Mouse (Mus musculus) forebrain, postnatal 0 days (tissue): ENCODE data around the gene Syn2. TPM values are rescaled to one million over a fixed set of nuclear protein-coding genes. Genes with fewer than 3 reads are reported as not detected.

Experiments used
- ATAC-seq: fragments of 200-750 bp; cut with Nextera tagmentation; 2 replicates; pipeline ENCODE4 v1.8.0; 2017; ENCODE audit warnings: mild to moderate bottlenecking, moderate library complexity
- DNase-seq: peaks from one replicate; pipeline ENCODE4 v3.0.0-alpha.2; 2015
- H3K27ac ChIP-seq: fragments of 300-500 bp; sonication (generic); 2 replicates; pipeline ENCODE4 v1.5.1; 2014; ENCODE audit warnings: low read depth, mild to moderate bottlenecking, antibody characterized with exemption, low read length, moderate library complexity, mixed read lengths
- H3K27me3 ChIP-seq: fragments of 300-500 bp; sonication (generic); 2 replicates; pipeline ENCODE4 v1.6.1; 2014; ENCODE audit warnings: mild to moderate bottlenecking, low read length, mixed read lengths; ENCODE audit not compliant: insufficient read depth
- H3K36me3 ChIP-seq: fragments of 300-500 bp; sonication (generic); 2 replicates; pipeline ENCODE4 v1.6.1; 2014; ENCODE audit warnings: mild to moderate bottlenecking, moderate library complexity; ENCODE audit not compliant: insufficient read depth
- H3K4me1 ChIP-seq: fragments of 300-500 bp; sonication (generic); 2 replicates; pipeline ENCODE4 v1.6.1; 2014; ENCODE audit warnings: antibody characterized with exemption; ENCODE audit not compliant: insufficient read depth
- H3K4me2 ChIP-seq: fragments of 300-500 bp; sonication (generic); 2 replicates; pipeline ENCODE4 v1.6.1; 2014; ENCODE audit warnings: low read depth, mild to moderate bottlenecking, moderate library complexity
- H3K4me3 ChIP-seq: fragments of 300-500 bp; sonication (generic); 2 replicates; pipeline ENCODE4 v1.5.1; 2014; ENCODE audit warnings: low read depth, low read length, mixed read lengths
- H3K9ac ChIP-seq: fragments of 300-500 bp; sonication (generic); 2 replicates; pipeline ENCODE4 v1.6.1; 2014; ENCODE audit warnings: mild to moderate bottlenecking
- H3K9me3 ChIP-seq: fragments of 300-500 bp; sonication (generic); 2 replicates; pipeline ENCODE4 v1.6.1; 2016; ENCODE audit warnings: low read length
- CTCF ChIP-seq: sonication (generic); IDR thresholded peaks from 2 replicates; pipeline ENCODE4 v1.5.1; 2016; ENCODE audit warnings: antibody characterized with exemption, control low read depth, low read depth
- WGBS: fragments of 180-500 bp; shearing (Covaris S2); extraction: QIAGEN DNeasy Blood & Tissue Kit; methylation state at CpG from one replicate; pipeline ENCODE4 v1.1.7; 2014; 5-methylcytosine and 5-hydroxymethylcytosine counted together
- polyA plus RNA-seq: library from polyadenylated mRNA; unstranded; fragments of >200 nt; fragmentation: Nextera tagmentation; extraction: Ambion mirVana; gene quantifications from 2 replicates; pipeline ENCODE4 v1.2.1, GENCODE M21; 2015
- total RNA-seq: library from RNA; depleted of rRNA; stranded (reverse); fragments of >200 nt; gene quantifications from 2 replicates; pipeline ENCODE4 v1.2.3, GENCODE M21; 2014

Syn2 gene
- total and polyA plus RNA-seq, 2 experiments from 2014 or later = 85.9 to 91.1 TPM

DNA sequence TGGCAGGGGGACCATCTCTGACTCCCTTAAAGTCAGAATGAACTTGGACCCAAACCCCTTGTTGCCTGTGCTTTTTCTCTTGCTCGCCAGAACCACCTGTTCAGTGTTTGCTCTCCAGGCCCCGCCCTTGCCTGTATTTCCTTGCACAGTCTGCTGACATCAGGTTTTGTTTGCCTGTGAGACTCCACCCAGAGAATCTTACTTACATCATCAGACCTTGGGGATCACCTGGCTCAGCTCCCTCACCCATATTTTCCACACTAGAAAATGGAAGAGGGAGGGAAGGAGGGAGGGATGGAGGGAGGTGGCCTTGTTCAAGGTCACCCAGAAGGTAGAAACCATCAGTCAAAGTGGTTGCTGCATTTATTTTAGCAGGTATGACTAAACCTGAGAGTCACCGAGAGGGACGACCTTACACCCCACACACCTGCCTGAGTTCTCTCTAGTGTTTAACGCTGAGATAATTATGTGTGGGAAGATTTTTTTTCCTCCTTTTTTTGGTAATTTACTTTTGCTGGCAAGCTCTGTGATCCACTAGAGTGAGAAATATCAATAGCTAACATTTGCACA, 7.4 kb upstream of the Syn2 start:
- WGBS = 74% methylated on average over 5 of the region's 5 CpGs
- no peak for ATAC-seq
- H3K27me3 ChIP-seq = no peaks in the 10 kb centered on the region
- H3K36me3 ChIP-seq = no peaks in the 10 kb centered on the region
- no peak overlapping the region for H3K4me3 ChIP-seq
- peaks cover 39% of the 10 kb centered on the region for H3K4me1 ChIP-seq
- H3K9me3 ChIP-seq = no peaks in the 10 kb centered on the region
- no peak for DNase-seq
- no peak overlapping the region for H3K4me2 ChIP-seq
- H3K9ac ChIP-seq = no peak overlapping the region
- no peak for TF ChIP-seq CTCF
- H3K27ac ChIP-seq = peak overlapping the region; percentile 84

DNA sequence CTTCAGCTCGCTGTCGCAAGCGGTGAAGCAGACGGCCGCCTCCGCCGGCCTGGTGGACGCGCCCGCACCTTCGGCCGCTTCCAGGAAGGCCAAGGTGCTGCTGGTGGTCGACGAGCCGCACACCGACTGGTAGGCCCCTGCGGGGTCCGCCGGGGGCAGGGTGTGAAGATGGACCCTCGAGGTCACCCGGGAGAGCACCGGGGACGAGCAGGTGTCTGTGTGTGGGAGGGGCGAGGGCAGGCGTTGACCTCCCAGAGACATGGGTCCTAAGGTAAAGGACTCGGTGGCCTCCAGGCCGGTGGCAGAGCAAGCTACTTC, 589 bp downstream of the Syn2 start:
- H3K4me3 ChIP-seq = peak overlapping the region; percentile 78
- H3K4me1 ChIP-seq = no peaks in the 10 kb centered on the region
- no peaks in the 10 kb centered on the region for H3K27me3 ChIP-seq
- peak overlapping the region; percentile 29; the same call in 1 of the 2 replicates for H3K27ac ChIP-seq
- H3K4me2 ChIP-seq = peak overlapping the region; percentile 75
- 1% methylated on average over 26 of the region's 27 CpGs for WGBS
- TF ChIP-seq CTCF = no peak
- peak overlapping the region; percentile 88 for H3K9ac ChIP-seq
- DNase-seq (no peak), ATAC-seq (no peak; the same call in 1 of the 2 replicates)
- H3K36me3 ChIP-seq = no peaks in the 10 kb centered on the region
- no peaks in the 10 kb centered on the region for H3K9me3 ChIP-seq

DNA sequence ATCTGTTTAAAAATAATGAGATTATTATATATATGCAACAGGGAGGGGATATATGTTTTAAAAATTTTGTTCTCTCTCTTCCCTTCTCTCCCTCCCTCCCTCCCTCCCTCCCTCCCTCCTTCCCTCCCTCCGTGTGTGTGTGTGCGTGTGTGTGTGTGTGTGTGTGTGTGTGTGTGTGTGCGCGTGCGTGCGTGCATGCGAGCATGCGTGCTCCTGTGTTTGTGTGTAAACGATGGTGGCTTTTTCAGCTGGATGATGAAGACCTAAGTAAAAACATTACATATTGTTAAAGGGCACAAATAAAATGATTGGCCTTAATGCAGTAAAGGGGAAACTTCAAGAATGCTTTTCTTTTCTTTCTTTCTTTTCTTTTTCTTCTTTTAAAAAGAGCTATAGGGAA, 1.5 kb downstream of the Syn2 start:
- Histone ChIP-seq H3K36me3 (no peaks in the 10 kb centered on the region), H3K4me3 (peak overlapping the region; percentile 78), H3K4me2 (peak overlapping the region; percentile 75), H3K27me3 (no peaks in the 10 kb centered on the region), H3K27ac (no peak overlapping the region), H3K9me3 (no peaks in the 10 kb centered on the region), H3K9ac (no peak overlapping the region; the same call in 1 of the 2 replicates), H3K4me1 (no peaks in the 10 kb centered on the region)
- ATAC-seq (no peak), DNase-seq (no peak)
- 60% methylated on average over 8 of the region's 9 CpGs for WGBS
- no peak for TF ChIP-seq CTCF

DNA sequence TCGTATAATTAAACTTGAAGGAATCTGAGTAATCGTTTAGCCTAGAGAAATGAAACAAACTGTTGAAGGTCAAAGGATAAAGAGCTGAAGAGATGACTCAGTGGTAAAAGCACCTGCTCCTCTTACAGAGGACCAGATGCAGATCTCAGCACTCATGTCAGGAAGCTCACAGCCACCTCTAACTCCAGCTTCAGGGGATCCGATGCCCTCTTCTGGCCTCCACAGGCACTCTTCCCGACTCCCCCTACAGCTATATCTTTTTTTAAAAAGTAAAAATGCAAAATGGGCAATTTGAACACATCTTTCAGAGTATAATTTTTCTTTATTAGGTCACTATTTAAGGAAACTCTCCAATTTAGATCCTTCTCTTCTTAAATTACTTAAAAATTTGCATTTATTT, 6.7 kb downstream of the Syn2 start:
- Histone ChIP-seq H3K4me2 (no peak overlapping the region), H3K9ac (no peak overlapping the region), H3K9me3 (no peaks in the 10 kb centered on the region), H3K27me3 (no peaks in the 10 kb centered on the region), H3K4me3 (no peak overlapping the region), H3K27ac (no peak overlapping the region), H3K36me3 (no peaks in the 10 kb centered on the region), H3K4me1 (no peaks in the 10 kb centered on the region)
- no peak for DNase-seq
- TF ChIP-seq CTCF = no peak
- 64% methylated on average over 4 of the region's 4 CpGs for WGBS
- no peak for ATAC-seq

DNA sequence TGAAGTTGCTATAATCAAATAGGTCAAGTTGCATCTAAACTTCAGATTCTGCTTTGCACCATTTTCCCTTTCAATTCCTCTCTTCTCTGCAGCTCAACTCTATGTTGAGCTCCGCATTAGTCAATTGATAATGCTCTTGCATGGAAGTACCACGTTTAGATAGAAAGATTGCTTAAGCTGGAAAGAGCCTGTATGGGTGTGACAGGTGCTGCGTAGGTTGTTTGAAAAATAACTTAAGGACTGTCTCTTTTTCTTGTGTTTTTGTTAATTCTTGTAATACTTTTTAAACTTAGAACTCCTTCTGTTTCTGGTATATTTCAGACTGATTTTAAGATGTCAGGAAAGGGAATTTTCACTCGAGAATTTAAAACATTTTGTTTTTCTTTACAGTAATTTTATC, 26.5 kb downstream of the Syn2 start:
- WGBS = 74% methylated on average over 4 of the region's 4 CpGs
- no peak overlapping the region for H3K4me3 ChIP-seq
- no peak for TF ChIP-seq CTCF
- no peaks in the 10 kb centered on the region for H3K4me1 ChIP-seq
- no peak overlapping the region for H3K9ac ChIP-seq
- no peak overlapping the region for H3K4me2 ChIP-seq
- DNase-seq = no peak
- no peaks in the 10 kb centered on the region for H3K9me3 ChIP-seq
- ATAC-seq = no peak
- H3K27me3 ChIP-seq = no peaks in the 10 kb centered on the region
- no peaks in the 10 kb centered on the region for H3K36me3 ChIP-seq
- H3K27ac ChIP-seq = no peak overlapping the region

DNA sequence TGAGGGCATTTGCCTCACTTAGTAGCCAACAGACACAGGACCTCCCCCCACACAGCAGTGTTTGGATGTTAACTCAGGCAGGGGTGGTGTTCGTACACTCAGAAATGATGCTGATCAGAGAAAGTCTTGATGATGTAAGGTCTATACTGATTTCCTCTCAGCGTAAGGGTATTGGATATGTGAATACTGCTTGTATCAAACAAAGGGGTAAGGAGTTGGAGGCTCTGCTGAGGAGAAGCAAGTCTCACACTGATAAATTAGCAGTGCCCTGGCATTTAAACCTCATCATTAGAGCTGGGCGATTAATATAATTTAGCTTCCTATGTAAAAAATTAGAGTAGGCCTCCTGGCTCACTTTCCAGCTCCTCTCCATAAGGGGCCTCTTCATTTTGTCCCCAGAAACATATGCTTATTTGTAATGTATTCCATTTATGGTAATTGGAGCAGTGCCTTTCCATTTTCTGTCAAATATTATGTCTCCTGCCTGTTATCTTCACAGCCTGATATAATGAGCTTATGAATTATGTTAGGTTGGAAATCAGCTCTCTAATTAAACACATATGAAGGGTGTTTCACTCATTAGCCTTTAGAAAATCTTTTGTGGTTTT, 31.3 kb downstream of the Syn2 start:
- Histone ChIP-seq H3K4me1 (no peaks in the 10 kb centered on the region), H3K36me3 (no peaks in the 10 kb centered on the region), H3K4me3 (no peak overlapping the region), H3K9ac (no peak overlapping the region), H3K27ac (no peak overlapping the region), H3K27me3 (no peaks in the 10 kb centered on the region), H3K4me2 (no peak overlapping the region), H3K9me3 (no peaks in the 10 kb centered on the region)
- 58% methylated on average over 3 of the region's 3 CpGs for WGBS
- TF ChIP-seq CTCF = no peak
- ATAC-seq (no peak; the same call in 1 of the 2 replicates), DNase-seq (no peak)

DNA sequence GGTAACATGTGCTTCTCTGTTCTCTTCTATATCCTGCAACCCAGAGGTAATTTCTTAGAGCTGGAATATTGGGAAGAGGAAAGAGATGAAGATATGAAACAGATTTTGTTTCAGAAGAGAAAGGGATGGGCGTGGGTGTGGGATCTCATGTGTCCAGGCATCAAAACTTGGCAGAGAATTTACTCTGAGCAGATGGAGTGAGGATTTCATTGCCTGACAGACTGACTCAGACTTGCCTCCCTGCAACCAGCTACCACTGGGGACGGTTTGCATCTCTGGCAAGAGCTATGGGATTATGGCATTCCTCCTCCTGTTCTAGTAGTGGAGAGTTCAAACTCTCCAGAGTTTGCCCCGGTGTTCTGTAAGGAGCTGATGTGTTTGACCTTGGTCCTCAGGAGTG, 34.2 kb downstream of the Syn2 start:
- H3K9me3 ChIP-seq = no peaks in the 10 kb centered on the region
- no peaks in the 10 kb centered on the region for H3K4me1 ChIP-seq
- H3K27ac ChIP-seq = peak overlapping the region; percentile 15; the same call in 1 of the 2 replicates
- no peak overlapping the region for H3K9ac ChIP-seq
- no peak overlapping the region for H3K4me2 ChIP-seq
- no peak overlapping the region for H3K4me3 ChIP-seq
- WGBS = 45% methylated on average over 3 of the region's 3 CpGs
- no peaks in the 10 kb centered on the region for H3K36me3 ChIP-seq
- ATAC-seq (peak; percentile 29; the same call in 1 of the 2 replicates), DNase-seq (peak; percentile 34)
- no peaks in the 10 kb centered on the region for H3K27me3 ChIP-seq
- TF ChIP-seq CTCF = no peak
